Mouse (Mus musculus): ENCODE results near the gene Tlx1.

DNA sequence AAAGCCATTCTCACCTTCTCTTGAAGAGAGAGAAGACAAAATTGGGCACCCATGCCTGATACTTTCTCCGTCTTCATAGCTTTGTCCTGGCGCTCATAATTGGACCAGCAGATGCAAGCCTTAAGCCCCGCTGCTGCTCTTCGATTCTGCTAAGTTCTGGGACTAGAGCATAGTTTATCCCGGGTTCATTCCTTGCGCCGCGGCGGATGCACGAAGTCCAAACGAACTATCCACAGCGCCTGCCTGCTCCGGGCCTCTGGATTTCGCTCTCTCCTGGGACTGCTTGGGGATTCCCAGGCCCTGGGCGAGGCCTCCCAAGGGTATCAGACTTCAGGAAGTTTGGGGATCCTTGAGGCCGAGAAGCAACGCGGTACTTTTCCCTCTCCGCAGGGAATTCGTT is 8.4 kb downstream of the Tlx1 start:
- TF ChIP-seq CTCF (IDR thresholded peaks at IDR 0.05): no peak
- no peak for TF ChIP-seq EP300 (IDR thresholded peaks at IDR 0.05)

Measured in lung, postnatal 0 days (tissue).